Mouse (Mus musculus) ovary, postnatal 14 days (tissue): ENCODE measurements around the gene Akr1b7.
A peak's percentile ranks its signal among the peaks of the same experiment; 100 is the strongest.
"Not testable (repeated sequence)": the region's sequence is repeated elsewhere in the genome, so short reads cannot be mapped to it uniquely, and the experiment has no call there.

ENCODE experiments used
- DNase-seq: peaks from one replicate; pipeline ENCODE4 v3.0.0; 2022; ENCODE audit warnings: low spot score

The Akr1b7 gene

DNA sequence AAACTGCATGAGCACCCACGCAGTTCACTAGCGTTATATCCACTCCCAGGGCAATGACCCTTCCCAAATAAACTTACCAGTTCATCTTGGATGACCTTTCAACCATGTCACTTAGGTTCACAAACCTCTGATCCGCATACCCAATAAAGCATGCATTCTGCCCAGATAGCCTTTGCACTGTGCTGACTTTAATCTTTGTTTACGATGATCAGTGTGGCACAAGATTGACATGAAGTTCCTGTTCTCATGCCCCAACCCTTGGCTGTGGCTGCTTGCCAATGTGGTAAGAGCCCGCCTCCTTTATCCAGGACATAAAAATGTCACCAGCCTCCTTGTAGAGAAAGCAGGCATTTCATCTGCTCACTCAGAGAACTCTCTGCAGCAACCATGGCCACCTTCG is at the start of gene Akr1b7:
Gene Akr1b7 (plus strand): TSS at position 312 of the 400 bp plus-strand sequence.
- DNase-seq, result no peak

DNA sequence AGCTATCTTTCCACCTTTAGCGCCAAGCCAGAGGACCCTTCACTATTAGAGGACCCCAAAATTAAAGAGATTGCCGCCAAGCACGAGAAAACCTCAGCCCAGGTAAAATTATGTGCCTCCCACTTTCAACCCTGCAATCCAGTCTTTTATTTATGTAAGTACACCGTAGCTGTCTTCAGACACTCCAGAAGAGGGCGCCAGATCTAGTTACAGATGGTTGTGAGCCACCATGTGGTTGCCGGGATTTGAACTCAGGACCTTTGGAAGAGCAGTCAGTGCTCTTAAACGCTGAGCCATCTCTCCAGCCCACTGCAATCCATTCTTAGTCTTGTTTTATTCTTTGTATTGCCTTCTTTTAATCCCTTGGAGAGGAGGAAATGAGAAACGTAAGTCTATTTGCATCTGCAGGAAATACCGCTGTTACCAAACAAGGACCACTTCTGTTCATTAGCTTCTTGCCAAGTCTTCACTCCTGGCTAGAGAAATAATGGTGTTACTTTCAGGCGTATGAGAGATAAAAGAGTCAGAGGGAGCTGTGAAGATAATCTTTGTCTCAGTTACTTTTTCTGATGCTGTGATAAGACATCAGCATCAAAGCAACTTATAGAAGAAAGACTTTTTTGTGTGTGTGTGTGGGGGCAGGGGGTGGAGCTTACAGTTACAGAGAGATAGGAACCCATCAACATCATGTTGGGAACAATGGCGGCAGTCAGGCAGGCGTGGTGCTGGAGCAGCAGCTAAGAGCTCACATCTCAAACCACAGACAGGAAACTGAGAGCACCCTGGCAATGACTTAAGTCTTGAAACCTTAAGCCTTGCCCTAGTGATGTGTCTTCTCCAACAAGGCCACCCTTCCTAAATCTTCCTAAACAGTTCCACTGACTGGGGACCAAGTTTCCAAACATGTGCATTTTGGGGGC is 47.7 kb upstream of the Akr1b7 start:
- no peak for DNase-seq

DNA sequence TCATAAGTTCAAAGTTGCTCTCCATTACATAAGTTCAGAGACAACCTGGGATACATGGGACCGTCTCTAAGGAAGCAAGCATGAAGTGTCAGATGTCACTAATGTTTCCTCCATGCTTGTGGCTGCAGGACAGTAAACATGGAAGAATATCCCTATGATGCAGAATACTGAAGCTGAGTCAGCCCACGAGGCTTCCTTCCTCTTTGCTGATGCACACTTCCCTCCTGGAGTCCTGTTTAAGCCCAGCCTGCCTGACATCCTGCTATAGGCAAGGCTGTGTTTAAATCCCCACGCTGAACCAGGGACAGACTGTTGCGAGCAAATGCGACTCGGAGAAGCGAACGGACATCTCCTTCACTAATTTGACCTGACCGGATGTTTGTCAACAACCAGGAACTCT is 44.1 kb upstream of the Akr1b7 start:
- DNase-seq, result no peak

DNA sequence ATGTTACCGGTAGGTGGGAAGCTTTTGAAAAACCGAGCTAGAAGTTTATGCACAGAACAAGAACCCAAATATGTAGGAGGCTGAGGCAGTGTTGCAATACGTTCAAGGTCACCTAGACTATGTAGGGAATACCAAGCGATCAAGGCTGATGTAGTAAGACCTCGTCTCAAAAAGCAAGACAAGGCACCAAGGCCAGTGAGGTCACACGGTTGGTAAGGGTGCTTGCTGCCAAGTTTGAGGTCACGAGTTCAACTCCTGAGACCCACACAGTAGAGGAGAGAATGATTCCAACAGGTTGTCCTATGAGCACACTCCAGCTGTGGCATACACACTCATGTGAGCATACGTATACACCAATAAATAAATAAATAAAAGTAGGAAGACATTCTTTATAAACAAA is 42.1 kb upstream of the Akr1b7 start:
- no peak for DNase-seq

DNA sequence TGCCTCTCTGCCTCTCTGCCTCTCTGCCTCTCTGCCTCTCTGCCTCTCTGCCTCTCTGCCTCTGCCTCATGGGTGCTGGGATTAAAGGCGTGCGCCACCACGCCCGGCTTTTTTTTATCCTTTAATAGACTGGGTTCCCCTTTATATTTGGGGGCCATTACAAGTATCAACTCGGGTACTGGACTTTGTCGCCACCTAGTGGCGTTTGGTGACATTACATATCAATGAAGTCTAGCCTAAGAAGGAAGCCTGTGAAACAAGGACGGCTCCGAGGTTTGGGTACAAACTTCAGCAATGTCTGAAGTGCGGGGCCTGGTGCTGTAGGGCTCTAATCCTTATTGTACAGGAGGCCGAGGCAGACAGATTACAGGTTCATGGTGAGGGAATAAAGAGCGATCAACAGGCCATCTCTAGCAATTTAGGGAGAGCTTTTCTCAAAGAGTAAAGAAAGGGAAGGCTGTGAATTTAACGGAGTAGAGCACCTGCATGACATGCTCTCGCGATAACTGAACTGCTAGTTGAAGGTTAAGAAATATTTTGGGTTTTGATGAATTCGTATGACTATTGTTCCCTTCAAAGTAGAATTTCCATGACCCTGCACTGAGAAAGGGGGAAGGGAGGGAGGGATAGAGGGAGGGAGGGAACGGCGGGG is 40.3 kb upstream of the Akr1b7 start:
- peak; percentile 77 for DNase-seq

DNA sequence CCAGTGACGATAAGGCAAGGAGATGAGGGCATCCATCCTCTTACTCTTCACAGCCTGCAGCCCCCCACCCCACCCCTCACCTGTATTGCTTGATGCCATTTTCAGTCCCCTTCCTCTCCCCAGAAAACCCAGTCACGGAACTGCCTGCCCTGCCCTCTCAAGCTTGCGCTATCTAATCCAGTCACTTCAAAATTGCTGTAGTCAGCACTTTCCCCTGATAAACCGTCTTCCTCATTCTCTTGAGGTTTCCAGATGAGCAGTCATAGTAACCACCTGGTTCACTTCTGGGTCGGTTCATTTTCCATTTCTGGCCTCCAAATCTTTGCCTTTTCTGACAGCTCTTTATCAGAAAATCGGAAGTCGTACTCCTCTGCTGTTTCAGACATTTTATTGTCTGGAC is 38.3 kb upstream of the Akr1b7 start:
- no peak for DNase-seq

DNA sequence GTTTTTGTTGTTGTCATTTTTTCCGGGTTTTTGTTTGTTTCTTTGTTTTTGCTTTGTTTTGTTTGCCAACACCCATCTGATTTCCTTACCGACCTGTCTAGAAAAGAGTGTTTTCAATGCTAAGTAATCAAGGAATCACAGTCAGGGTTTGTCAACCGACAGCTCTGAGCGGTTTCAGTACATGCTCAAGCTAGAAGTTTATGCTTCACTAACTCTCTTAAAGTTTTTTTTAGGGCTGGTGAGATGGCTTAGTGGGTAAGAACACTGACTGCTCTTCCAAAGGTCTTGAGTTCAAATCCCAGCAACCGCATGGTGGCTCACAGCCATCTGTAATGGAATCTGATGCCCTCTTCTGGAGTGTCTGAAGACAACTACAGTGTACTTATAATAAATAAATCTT is 36.2 kb upstream of the Akr1b7 start:
- not testable (repeated sequence) for DNase-seq

DNA sequence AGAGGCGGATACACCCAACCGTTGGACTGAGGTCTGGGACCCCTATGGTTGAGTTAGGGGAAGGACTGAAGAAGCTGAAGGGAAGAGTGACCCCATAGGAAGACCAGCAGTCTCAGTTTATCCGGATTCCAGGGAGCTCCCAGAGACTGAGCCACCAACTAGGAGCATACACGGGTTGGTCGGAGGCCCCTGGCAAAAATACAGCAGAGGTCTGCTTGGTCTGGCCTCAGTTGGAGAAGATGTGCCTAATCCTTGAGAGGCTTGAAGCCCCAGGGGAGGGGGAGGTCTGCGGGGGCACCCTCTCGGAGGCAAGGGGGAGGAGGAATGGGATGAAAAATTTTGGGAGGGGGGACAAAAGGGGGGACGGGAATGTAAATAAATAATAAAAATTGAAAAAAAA is 28.7 kb upstream of the Akr1b7 start:
- no peak for DNase-seq

DNA sequence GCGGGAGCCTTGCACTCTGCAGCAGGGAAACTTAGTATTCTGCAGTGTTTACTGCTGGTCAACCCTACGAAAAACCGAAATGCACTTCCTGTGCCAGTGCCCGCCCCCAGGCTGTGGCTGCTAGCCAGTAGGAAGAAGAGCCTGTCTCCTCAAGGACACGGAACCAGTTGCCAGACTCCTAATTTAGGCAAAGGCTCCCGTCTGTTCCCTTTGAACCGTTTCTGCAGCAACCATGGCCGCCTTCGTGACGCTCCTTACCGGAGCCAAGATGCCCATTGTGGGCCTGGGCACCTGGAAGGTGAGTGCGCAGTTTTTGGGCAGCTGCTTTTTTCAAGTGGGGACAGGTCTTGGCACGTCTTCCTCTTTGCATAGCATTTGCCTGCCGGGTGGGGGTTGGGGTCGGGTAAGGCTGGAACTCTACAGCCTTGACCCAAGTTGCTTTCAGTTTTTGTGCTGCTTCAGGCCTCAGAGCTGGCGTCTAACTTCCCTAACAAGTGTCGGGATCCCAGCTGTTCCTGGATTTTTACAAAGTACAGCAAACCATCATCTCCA is 27.9 kb upstream of the Akr1b7 start, which contains the start of gene Akr1b10:
Gene Akr1b10 (plus strand): TSS at position 109 of the 552 bp plus-strand sequence.
- DNase-seq, result peak; percentile 68

DNA sequence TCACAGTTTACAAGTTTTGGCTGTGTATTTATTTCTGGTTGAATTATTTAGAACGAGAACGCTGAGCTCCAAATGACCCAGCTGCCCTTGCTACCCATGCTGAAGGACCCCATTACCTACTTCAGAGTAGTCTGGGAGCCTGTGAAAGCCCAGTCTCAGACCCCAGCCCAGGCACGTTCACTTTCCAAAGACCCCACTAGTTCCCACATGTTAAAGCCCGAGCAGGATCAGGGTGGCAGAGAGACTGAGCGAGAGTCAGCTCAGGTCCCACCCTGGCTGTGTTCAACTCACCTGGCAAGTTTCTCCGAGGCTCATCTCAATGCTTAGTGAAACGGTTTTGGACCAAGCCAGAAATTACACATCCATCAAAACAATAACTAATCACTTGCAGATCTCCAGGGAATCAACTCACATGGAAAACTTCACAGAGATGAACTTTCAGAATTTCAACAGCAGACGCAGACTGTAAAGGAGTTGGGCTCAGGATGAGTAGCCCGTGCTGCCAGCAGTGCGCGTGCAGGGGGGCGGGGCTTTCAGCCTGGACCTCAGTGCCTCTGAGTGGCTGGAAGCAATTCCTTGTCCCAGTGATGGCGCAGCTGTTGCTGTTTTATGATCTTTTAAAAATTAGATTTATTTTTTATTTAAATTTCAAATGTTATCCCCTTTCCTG is 27.3 kb upstream of the Akr1b7 start:
- peak; percentile 17 for DNase-seq

DNA sequence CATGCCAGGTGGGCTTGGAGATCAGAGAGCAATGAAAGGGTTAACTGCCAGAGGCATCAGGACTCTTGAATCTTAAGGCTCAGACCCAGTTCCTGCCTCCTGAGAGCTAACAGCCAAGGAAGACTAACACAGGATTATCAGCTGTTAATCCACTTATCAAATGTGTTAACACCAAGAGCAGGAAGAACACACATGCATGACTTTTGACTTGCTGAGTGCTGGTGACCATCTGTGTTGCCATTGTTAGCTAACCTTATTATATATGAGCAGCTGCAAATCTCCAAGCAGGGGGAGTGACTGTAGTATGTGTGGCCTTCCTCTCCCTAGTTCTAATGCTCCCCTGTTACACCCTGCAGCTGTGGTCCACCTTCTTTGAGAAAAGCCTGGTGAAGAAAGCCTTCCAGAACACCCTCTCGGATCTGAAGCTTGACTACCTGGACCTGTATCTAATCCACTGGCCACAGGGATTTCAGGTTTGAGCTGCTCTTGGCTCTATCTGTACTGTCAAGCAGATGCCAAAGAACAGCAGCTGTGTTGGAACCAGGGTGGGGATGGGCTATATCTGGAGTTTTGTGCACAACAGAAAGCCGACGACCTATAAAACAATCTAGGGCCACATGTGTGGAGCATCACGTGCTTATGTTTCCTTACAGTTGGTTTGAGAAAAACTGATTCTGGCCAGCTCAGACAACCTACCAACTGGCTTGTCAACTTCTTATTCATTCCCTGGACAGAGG is 23.5 kb upstream of the Akr1b7 start:
- DNase-seq, result no peak

DNA sequence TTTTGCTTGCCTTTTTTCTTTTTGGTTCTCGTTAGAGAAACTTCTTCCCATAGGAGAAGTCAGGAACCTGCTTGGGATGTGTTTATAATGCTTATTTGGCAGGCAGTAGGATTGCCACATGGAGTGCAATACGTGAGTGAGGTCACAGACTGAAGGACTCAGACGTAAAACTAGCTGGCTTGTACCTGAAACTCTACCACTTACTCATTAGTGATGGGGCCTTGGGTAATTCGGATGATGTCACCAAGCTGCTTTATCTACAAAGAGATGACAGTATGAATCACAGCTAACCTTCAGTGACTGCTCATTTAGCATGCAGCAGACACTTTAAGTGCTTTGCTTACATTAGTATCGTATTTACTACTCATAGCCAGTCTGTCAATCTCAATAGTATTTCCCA is 16.2 kb upstream of the Akr1b7 start:
- DNase-seq, result no peak

DNA sequence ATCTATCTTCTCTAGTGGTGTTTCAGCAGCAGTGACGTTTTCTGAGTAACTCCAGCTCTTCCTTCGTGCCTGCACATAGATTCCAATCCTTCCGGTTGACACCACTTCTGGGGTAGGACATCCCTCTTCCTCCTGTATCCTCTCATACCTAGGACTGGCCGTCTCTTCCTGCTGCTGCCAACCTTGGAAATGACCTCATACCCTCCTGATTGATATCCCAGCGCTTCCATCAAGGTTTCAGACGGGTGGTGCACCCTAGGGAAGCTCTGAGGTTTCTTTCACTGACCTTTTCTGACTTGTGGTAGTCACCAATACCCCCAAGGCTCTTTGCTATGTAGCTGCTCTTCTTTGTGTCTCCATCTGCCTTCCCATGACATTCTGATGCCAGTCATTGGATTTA is 13.7 kb upstream of the Akr1b7 start:
- DNase-seq, result no peak

DNA sequence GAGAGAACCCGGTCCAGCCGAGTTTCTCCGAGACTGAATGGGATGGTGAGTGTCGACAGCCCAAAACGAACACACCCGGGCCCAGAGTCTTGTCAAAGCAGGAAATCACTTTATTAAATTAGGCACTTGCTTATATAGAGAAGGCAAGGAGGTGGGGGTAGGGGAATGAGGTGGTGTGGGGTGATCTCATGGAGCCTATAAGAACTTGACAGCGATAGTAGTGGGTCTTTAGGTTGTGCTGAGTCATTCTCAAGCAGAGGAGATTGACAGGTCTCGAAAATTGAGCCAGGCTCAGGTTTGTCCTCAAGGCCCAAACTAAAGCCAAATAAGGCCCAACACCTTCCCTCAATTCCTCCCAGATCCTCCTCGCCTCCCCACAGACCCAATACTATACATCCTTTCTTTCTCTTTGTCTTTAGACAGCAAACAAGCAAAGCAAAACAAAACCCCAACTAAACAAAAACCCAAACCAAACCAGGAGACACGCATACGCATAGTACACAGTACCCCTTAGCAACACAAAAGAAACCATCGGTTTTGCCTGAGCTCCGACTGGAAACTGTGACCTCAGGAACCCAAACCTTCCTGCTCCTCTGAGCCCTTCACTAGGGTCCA is 12.4 kb upstream of the Akr1b7 start:
- DNase-seq, result no peak

DNA sequence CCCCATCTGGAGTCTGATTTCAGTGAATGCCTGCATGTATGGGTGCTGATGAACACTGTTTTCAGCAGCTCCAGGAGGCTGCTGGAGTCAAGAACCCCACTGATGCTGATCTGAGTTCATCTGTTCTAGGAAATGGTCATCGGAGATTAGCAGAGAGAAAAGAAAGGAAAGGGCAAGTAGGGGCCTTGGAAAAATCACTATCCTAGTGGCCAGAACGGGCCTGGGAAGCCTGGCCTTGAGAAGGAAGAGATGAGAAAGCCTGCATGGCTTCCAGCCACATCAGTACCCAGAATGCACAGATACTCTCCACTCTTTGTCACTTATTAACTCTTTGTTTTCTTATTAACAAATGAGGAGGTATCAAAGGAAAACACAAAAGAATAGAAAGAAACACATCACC is 11.4 kb upstream of the Akr1b7 start:
- DNase-seq, result no peak

DNA sequence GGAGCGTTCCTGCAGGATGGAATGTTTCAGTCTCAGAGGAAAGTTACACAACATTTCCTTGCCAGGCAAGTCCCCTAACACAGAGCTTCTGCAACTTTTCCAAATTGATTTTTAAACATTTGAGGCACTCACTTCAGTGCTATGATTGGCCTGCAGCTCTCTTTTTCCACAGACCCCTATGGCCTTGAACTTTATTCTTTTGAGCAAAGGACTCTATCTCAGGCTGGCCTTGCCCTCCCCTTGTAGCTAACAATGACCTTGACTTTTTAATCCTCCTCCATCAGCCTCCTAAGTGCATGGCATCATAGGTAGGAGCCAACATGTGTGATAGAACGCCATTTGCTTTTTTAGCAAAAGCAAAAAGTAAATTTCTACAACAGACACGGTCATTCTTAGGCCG is 5.4 kb upstream of the Akr1b7 start:
- DNase-seq, result no peak

DNA sequence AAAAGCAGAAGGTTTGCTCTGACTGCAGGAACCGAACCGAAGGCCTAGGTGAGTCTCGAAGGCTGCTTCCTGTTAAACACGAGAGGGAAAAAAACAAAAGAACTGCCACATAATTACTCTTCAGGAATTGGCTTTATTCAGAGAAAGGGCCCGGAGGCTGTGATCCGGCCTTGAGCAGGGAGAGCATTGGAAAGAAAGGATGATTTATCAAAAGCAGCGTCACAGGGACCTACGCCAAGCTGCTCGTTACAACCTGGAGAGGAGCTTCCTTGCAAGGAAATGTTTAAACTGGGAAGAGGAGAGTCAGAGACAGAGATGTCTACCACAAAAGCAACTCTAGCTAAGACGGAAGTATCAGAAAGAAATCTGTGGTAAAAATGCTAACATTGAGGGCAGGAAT is 4.7 kb upstream of the Akr1b7 start:
- DNase-seq, result no peak

DNA sequence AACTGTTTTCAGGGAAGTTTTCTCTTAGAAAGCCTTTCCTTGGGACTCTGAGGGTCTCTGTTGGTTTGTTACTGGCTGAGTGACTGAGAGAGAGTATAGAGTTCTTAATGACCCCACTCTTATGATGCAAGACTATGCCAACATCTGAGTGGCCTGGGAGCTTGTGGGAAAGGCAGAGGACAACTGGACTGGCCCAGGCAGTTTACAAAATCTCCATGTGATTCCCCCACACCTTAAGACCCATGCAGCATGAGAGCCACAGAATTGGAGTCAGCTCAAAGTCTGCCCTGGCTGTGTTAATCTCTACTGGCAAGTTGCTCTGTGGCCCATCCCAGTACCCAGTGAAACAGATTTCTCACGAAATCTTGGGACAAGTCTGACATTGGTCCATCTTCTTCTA is 554 bp downstream of the Akr1b7 start:
- no peak for DNase-seq

DNA sequence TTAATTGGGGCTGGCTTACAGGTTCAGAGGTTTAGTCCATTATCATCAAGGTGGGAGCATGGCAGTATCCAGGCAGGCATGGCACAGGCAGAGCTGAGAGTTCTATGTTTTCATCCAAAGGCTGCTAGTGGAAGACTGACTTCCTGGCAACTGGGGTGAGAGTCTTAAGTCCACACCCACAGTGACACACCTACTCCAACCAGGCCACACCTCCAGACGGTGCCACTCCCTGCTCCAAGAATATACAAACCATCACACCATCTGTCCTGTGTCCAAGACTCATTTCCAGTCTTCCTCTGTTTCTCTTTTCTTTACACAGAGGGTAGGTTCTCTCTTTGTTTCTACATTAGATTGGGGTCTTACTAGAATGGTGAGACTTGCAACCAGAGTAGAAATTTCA is 1.3 kb downstream of the Akr1b7 start:
- DNase-seq, result not testable (repeated sequence)

DNA sequence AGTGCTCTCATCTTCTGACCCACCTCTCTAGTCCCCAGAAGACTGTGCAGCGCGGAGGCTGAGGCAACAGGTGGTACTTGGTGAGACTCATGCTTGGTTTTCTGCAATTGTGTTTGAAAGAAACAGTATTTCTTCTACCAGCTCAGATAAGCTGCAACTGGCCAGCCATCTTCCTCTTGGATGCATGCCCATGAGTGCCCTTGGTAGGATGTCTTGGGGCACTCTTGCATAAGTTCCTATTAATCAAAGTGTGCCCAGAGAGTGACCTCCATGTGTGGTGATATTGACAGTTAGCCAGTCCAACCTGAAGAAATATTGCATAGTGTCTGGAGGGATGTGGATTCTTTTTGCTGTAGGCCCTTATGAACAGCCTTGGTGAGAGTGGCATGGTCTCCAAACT is 4.4 kb downstream of the Akr1b7 start:
- DNase-seq, result no peak

DNA sequence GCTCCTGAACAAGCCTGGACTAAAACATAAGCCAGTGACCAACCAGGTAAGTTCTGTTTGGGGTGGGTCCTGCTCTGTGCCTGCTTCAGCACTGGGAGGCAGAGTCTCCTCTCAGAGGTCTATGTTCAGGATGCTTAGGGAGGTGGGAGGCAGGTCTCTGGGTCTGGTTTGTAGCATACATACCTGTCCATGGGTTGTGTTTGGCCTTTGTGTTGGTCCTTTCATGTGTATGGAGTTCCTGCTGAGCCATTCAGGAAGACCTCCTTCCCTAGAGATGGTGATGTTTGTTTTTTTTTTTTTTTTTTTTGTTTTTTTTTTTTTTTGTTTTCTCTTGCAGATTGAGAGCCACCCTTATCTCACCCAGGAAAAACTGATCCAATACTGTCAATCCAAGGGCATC is 6.9 kb downstream of the Akr1b7 start:
- no peak for DNase-seq
